Mouse (Mus musculus) small intestine, adult 2 months (tissue): ENCODE measurements around the gene Phactr2.

ENCODE experiments used
- CTCF ChIP-seq: fragments of 200-500 bp; IDR thresholded peaks from 2 replicates; pipeline ENCODE4 v1.5.1; 2012; ENCODE audit warnings: low read depth, mild to moderate bottlenecking, control low read depth, inconsistent platforms, low read length, moderate library complexity, mixed read lengths; ENCODE audit not compliant: insufficient replicate concordance, insufficient read length; ENCODE audit errors: extremely low read depth
- POLR2A ChIP-seq: fragments of 200-500 bp; IDR thresholded peaks from 2 replicates; pipeline ENCODE4 v1.6.1; 2012; ENCODE audit warnings: low read depth, mild to moderate bottlenecking, control low read depth, inconsistent platforms, low read length, moderate library complexity

GRCm38 (mm10) chr10:13440292-13440691 lies 33.9 kb downstream of the Phactr2 start:
- no peak for TF ChIP-seq CTCF
- no peak for TF ChIP-seq POLR2A
